Mouse (Mus musculus) stomach, embryonic 14.5 days (tissue): Measurements from ENCODE around the gene Prkca. TPM values are rescaled to one million over a fixed set of nuclear protein-coding genes. Genes with fewer than 3 reads are reported as not detected.

Source experiments
- ATAC-seq: fragments of 200-750 bp; cut with Nextera tagmentation; 2 replicates; pipeline ENCODE4 v1.8.0; 2017; ENCODE audit warnings: low read depth, moderate TSS enrichment; ENCODE audit not compliant: insufficient number of reproducible peaks, insufficient read depth, low FRiP score
- H3K27ac ChIP-seq: fragments of 300-500 bp; sonication (generic); 2 replicates; pipeline ENCODE4 v1.5.1; 2014; ENCODE audit warnings: mild to moderate bottlenecking, low read length, moderate library complexity, mixed read lengths
- H3K27me3 ChIP-seq: fragments of 300-500 bp; sonication (generic); 2 replicates; pipeline ENCODE4 v1.6.1; 2014; ENCODE audit warnings: low read length, control low read depth, mixed read lengths; ENCODE audit not compliant: control insufficient read depth, insufficient read depth
- H3K36me3 ChIP-seq: fragments of 300-500 bp; sonication (generic); 2 replicates; pipeline ENCODE4 v1.6.1; 2014; ENCODE audit warnings: mild to moderate bottlenecking, control low read depth, low read length, moderate library complexity, mixed read lengths; ENCODE audit not compliant: control insufficient read depth, insufficient read depth
- H3K4me1 ChIP-seq: fragments of 300-500 bp; sonication (generic); 2 replicates; pipeline ENCODE4 v1.6.1; 2014; ENCODE audit warnings: low read length, control low read depth, mixed read lengths; ENCODE audit not compliant: control insufficient read depth, insufficient read depth
- H3K4me2 ChIP-seq: fragments of 300-500 bp; sonication (generic); replicated peaks from 2 replicates; pipeline ENCODE4 v1.6.1; 2014; ENCODE audit warnings: low read depth, low read length, control low read depth
- H3K4me3 ChIP-seq: fragments of 300-500 bp; sonication (generic); 2 replicates; pipeline ENCODE4 v1.5.1; 2014; ENCODE audit warnings: low read depth, low read length, control low read depth
- H3K9ac ChIP-seq: fragments of 300-500 bp; sonication (generic); replicated peaks from 2 replicates; pipeline ENCODE4 v1.6.1; 2014; ENCODE audit warnings: low read depth, mild to moderate bottlenecking, control low read depth, low read length, moderate library complexity, mixed read lengths
- H3K9me3 ChIP-seq: fragments of 300-500 bp; sonication (generic); 2 replicates; pipeline ENCODE4 v1.6.1; 2016; ENCODE audit warnings: low read depth, low read length, control low read depth; ENCODE audit not compliant: control insufficient read depth
- WGBS: fragments of 180-500 bp; shearing (Covaris S2); extraction: QIAGEN DNeasy Blood & Tissue Kit; methylation state at CpG from one replicate; pipeline ENCODE4 v1.1.7; 2014; 5-methylcytosine and 5-hydroxymethylcytosine counted together
- polyA plus RNA-seq: library from polyadenylated mRNA; unstranded; fragments of >200 nt; fragmentation: Nextera tagmentation; extraction: Ambion mirVana; gene quantifications from 2 replicates; pipeline ENCODE4 v1.2.1, GENCODE M21; 2014

Prkca gene
- polyA plus RNA-seq, 1 experiment from 2014 or later = 8.6 TPM

GRCm38 (mm10) chr11:108333583-108334379 is 9.9 kb downstream of the Prkca start:
- Histone ChIP-seq H3K4me1 (peaks cover 10% of the 10 kb centered on the region), H3K36me3 (no peaks in the 10 kb centered on the region), H3K27ac (no peak overlapping the region), H3K9me3 (no peaks in the 10 kb centered on the region), H3K27me3 (no peaks in the 10 kb centered on the region), H3K4me3 (no peak overlapping the region), H3K9ac (no peak overlapping the region), H3K4me2 (no peak overlapping the region)
- WGBS = 48% methylated on average over 8 of the region's 8 CpGs
- no peak for ATAC-seq

- no peak for ATAC-seq
These were observed 10.7 kb downstream of the Prkca start for GRCm38 (mm10) chr11:108333006-108333405.

GRCm38 (mm10) chr11:108330818-108331217 is 12.9 kb downstream of the Prkca start:
- Histone ChIP-seq H3K4me1 (peaks cover 6% of the 10 kb centered on the region), H3K4me3 (no peak overlapping the region), H3K27me3 (no peaks in the 10 kb centered on the region), H3K9me3 (no peaks in the 10 kb centered on the region), H3K9ac (no peak overlapping the region), H3K36me3 (no peaks in the 10 kb centered on the region), H3K27ac (no peak overlapping the region), H3K4me2 (no peak overlapping the region)
- no peak for ATAC-seq
- 87% methylated on average over 11 of the region's 11 CpGs for WGBS

More at GRCm38 (mm10) chr11:108333006-108333405, 10.7 kb downstream of the Prkca start:
- H3K4me1 ChIP-seq = peaks cover 10% of the 10 kb centered on the region
- no peak overlapping the region for H3K9ac ChIP-seq
- 52% methylated on average over 5 of the region's 5 CpGs for WGBS
- no peaks in the 10 kb centered on the region for H3K9me3 ChIP-seq
- H3K4me2 ChIP-seq = no peak overlapping the region
- H3K27me3 ChIP-seq = no peaks in the 10 kb centered on the region
- H3K27ac ChIP-seq = no peak overlapping the region
- no peak overlapping the region for H3K4me3 ChIP-seq
- no peaks in the 10 kb centered on the region for H3K36me3 ChIP-seq

- H3K4me1 ChIP-seq = no peaks in the 10 kb centered on the region
- H3K9me3 ChIP-seq = no peaks in the 10 kb centered on the region
- H3K36me3 ChIP-seq = no peaks in the 10 kb centered on the region
- no peak overlapping the region for H3K4me3 ChIP-seq
- ATAC-seq = no peak
- no peak overlapping the region for H3K4me2 ChIP-seq
- WGBS = 72% methylated on average over 8 of the region's 8 CpGs
- H3K27ac ChIP-seq = no peak overlapping the region
- no peak overlapping the region for H3K9ac ChIP-seq
- no peaks in the 10 kb centered on the region for H3K27me3 ChIP-seq
These were observed 17.8 kb downstream of the Prkca start for GRCm38 (mm10) chr11:108325943-108326342.

- Histone ChIP-seq H3K4me2 (no peak overlapping the region), H3K36me3 (no peaks in the 10 kb centered on the region), H3K4me1 (no peaks in the 10 kb centered on the region), H3K4me3 (no peak overlapping the region), H3K9me3 (no peaks in the 10 kb centered on the region), H3K27ac (no peak overlapping the region), H3K27me3 (no peaks in the 10 kb centered on the region), H3K9ac (no peak overlapping the region)
- no peak for ATAC-seq
- 89% methylated on average over 2 of the region's 2 CpGs for WGBS
These were observed 21.6 kb downstream of the Prkca start for GRCm38 (mm10) chr11:108322156-108322555.

- H3K9me3 ChIP-seq = no peaks in the 10 kb centered on the region
- H3K4me2 ChIP-seq = no peak overlapping the region
- ATAC-seq = no peak
- no peaks in the 10 kb centered on the region for H3K27me3 ChIP-seq
- H3K4me3 ChIP-seq = no peak overlapping the region
- H3K27ac ChIP-seq = no peak overlapping the region
- no peaks in the 10 kb centered on the region for H3K36me3 ChIP-seq
- H3K4me1 ChIP-seq = no peaks in the 10 kb centered on the region
- H3K9ac ChIP-seq = no peak overlapping the region
- 87% methylated on average over 7 of the region's 7 CpGs for WGBS
These were observed 23.2 kb downstream of the Prkca start for GRCm38 (mm10) chr11:108320561-108320960.

- Histone ChIP-seq H3K27me3 (no peaks in the 10 kb centered on the region), H3K36me3 (no peaks in the 10 kb centered on the region), H3K27ac (no peak overlapping the region), H3K4me3 (no peak overlapping the region), H3K9me3 (no peaks in the 10 kb centered on the region), H3K4me2 (no peak overlapping the region), H3K4me1 (0 out of 2 replicates have a peak, but pooled peaks cover 5% of the 10 kb centered on the region), H3K9ac (no peak overlapping the region)
- WGBS = 86% methylated on average over 11 of the region's 11 CpGs
- ATAC-seq = no peak
These were observed 24.6 kb downstream of the Prkca start for GRCm38 (mm10) chr11:108319162-108319561.

GRCm38 (mm10) chr11:108317878-108318277 is 25.9 kb downstream of the Prkca start:
- no peak overlapping the region for H3K27ac ChIP-seq
- no peak overlapping the region for H3K4me2 ChIP-seq
- no peaks in the 10 kb centered on the region for H3K9me3 ChIP-seq
- H3K27me3 ChIP-seq = no peaks in the 10 kb centered on the region
- ATAC-seq = no peak
- peaks cover 7% of the 10 kb centered on the region for H3K4me1 ChIP-seq
- H3K36me3 ChIP-seq = no peaks in the 10 kb centered on the region
- H3K9ac ChIP-seq = no peak overlapping the region
- WGBS = 79% methylated on average over 6 of the region's 6 CpGs
- no peak overlapping the region for H3K4me3 ChIP-seq

GRCm38 (mm10) chr11:108315736-108316135 is 28.0 kb downstream of the Prkca start:
- Histone ChIP-seq H3K36me3 (no peaks in the 10 kb centered on the region), H3K4me2 (no peak overlapping the region), H3K9ac (no peak overlapping the region), H3K4me1 (peaks cover 25% of the 10 kb centered on the region), H3K4me3 (no peak overlapping the region), H3K9me3 (no peaks in the 10 kb centered on the region), H3K27ac (no peak overlapping the region), H3K27me3 (no peaks in the 10 kb centered on the region)
- no peak for ATAC-seq
- WGBS = 89% methylated on average over 7 of the region's 7 CpGs
